Mouse (Mus musculus): ENCODE measurements around the gene AI182371.

The AI182371 gene

DNA sequence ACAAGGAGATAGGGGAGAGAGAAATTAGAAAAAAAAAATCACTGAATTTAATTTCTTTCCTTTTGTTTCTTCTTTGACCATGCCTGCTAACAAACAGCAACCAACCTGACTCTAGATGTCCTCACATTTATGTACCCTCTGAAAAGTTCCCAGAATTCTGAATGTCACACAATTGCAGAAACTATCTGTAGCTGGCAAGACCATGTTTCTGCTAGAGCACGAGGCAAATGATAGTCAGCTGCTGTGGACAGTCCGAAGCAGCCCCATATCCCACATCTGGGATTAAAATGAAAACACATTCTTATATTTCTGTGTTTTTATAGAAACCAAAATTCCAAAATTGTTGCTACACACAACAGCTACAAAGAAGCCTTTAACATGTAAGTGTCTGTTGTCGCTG, at the start of gene AI182371:
Gene AI182371, minus strand, starts transcription at position 101 of the 400 bp plus-strand sequence.
- DNase-seq (ENCODE audit: extremely low read depth, insufficient read length, low spot score) = no peak

DNA sequence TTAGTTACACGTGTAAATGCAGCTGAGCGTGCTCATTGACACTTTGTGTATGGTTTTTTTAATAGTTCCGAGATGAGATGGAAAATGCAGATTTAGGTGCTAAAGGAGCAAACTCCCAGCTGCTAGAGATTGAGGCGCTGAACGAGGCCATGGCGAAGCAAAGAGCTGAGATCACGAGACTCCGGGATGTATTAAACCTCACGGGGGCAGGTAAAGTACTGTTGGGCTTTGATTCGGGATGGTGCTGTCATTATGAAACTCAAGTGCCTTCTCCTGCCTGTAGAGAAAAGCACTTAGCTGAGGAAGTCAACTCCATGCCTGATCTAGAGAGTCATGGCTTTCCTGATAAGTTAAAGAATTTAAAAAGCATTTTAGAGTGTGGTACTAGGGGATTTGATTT, 47.5 kb upstream of the AI182371 start:
- DNase-seq (ENCODE audit: extremely low read depth, insufficient read length, low spot score) = no peak

DNA sequence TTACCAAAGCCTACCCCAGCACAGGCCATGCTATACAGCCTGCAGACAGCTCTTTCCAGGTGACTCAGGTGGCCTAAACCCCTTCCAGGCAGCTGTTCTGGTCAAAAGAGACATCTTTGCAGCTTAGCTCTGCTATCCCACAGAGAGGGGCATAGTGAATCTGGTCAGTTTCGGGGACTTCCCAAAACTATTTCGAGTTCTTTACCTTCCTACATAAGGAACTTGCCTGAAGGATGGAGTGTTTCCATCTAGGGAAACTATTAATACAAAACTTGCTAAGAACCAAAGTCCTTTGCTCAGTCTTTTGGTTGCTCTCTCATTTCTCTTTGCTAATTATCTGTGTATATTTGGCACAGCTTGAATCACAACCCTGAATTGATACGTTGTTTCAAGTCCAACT, 40.3 kb upstream of the AI182371 start:
- no peak for DNase-seq (ENCODE audit: extremely low read depth, insufficient read length, low spot score)

DNA sequence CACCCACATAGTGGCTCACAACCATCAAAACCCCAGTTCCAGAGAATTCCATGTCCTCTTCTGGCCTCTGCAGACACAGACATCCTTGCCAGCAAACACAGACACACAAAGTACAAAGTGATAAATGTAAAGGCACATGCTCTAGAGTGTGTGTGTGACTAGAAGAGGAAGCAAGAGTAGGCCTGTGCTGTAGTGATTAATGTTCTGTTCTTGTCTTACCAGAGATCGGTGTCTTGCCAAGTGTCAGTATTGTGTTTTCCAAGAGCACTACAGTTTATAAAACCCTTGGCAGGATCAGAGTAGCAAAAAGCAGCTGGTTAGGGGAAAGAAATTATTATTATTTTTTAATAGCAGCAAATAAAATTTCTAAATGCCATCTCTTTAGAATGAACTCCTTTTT, 37.2 kb upstream of the AI182371 start:
- no peak for DNase-seq (ENCODE audit: extremely low read depth, insufficient read length, low spot score)

DNA sequence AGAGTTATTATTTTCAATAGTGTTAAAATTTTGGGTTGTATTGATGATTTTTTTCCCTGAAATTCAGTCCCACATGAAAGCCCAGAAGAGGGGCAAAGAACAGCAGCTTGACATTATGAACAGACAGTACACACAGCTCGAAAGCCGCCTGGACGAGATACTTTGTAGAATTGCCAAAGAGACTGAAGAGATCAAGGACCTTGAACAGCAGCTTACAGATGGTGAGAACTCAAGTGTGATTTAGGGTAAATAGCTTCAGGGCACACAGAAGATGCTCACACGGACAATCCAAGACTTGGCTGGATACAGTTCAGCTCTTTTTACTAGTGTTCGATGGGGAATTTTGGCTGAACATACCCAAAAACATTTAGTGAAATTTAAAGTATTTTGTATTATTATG, 32.5 kb upstream of the AI182371 start:
- DNase-seq (ENCODE audit: extremely low read depth, insufficient read length, low spot score) = no peak

DNA sequence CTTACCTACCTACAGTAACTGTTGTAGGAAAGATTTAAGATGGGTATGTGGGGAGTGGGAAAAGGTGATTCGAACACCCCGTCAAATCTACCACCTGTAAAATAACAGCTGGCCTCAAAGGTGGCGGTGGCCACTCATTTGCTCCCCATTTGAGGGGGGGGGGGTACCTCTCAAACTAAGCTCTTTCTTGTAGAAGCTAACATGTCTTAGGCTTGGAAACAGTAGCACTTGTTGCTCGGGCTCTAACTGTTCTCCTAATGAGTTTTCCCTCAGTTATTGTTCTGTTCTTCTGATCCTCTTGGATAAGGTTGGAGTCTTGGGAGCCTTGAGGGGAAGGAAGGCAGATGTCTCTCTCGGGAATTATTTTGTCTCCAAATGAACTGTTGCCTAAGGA, 31.3 kb upstream of the AI182371 start:
- DNase-seq (ENCODE audit: extremely low read depth, insufficient read length, low spot score) = peak; percentile 16

DNA sequence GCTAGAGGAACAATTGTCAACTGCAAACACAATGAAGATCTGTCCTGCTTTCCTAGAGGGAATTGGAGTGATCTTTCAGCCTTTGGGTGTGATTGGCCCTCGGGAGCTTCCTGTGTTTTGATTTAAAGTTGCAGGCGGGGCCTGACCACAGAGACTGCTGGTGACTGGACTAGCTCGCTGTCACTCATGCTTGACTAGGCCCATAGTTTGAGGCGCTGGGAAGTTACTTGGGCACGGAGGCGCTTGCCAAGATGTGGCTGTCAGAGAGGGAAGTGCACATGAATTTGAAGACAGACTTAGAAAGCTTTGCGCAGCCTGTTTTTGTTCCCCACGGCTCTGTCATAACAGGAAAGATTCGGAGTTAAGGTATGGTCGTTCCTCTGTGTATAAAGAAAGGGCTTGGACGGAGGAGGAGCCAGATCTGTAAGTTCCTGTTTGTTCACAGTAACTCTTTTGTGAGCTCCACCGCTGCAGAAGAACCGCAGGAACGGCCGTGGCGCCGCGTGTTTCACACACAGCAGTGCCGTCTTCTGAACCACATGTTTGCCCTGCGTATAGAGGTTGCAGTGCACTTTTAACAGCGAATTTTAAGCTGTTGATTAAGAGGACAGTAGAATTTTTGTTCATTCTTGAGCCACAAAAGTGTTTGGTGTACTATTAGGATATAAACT, 30.8 kb upstream of the AI182371 start:
- DNase-seq (ENCODE audit: extremely low read depth, insufficient read length, low spot score) = peak; percentile 84

DNA sequence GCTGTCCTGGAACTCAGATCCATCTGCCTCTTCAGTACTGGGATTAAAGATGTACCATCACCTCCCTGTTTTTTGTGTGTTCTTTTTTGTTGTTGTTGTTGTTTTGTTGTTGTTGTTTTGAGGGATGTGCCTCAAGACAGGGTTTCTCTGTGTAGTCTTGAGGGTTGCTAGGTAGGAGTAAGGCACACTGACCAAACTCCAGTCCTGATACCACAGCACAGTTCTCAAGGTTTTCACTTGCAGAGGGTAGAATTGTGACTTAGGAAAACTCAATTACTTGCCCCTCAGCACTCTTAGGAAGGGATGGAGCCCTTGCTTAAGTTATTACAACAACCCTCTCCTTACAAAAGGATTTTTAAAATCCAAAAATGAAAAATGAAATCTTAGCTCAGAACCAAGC, 30.1 kb upstream of the AI182371 start:
- DNase-seq (ENCODE audit: extremely low read depth, insufficient read length, low spot score) = no peak

DNA sequence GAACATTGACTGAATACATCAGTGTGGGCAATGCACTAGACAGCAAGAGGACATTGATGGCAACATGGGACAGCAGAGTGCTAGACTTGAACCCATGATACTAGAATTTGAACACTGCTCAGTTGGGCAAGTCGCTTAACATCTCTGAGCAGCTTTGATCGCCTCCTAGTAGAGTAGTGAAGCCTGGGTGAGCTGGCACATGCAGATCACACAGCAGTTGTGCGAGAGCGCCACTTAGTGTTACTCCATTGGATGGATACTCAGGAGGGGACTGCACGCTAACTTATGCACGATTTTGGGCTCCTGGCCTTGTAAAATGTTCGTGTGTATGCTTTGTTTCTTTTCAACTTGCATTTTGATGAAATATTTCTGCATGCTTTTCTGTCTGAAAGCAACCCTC, 23.4 kb upstream of the AI182371 start:
- DNase-seq (ENCODE audit: extremely low read depth, insufficient read length, low spot score) = no peak

DNA sequence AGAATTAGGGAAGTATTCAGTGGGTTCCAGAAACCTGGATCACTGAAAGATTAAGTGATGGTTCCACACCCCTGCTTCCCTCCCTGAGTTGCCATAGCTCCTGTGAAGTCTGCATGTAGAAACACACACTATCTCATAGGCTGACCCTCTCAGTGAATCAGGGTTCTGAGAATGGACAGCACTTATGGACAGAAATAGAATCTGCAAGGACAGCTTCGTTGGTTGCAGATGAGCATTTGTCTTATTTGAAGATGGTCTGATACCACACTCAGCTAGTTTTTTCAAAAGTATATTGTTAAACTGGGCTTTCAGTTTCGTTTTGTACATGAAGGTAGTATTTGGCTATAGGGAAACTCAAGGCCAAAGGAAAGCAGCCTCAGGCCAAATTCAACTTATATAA, 9.2 kb upstream of the AI182371 start:
- no peak for DNase-seq (ENCODE audit: extremely low read depth, insufficient read length, low spot score)

DNA sequence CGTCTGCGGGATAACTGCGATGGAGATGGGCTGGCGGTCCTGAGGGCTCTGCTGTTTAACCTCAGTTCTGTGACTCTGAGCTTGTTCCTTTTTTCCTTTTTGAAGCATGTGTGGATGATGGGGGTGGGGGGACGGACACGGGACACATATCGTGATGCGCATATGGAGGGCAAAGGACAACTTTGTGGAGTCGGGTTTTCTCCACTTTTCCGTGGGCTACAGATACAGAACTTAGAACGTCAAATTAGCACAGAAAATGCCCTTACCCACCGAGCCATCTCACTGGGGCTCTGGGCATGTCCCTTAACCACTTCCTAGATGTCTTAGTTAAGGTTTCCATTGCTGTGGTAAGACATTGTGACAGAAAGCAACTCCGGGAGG, 8.6 kb upstream of the AI182371 start:
- no peak for DNase-seq (ENCODE audit: extremely low read depth, insufficient read length, low spot score)

DNA sequence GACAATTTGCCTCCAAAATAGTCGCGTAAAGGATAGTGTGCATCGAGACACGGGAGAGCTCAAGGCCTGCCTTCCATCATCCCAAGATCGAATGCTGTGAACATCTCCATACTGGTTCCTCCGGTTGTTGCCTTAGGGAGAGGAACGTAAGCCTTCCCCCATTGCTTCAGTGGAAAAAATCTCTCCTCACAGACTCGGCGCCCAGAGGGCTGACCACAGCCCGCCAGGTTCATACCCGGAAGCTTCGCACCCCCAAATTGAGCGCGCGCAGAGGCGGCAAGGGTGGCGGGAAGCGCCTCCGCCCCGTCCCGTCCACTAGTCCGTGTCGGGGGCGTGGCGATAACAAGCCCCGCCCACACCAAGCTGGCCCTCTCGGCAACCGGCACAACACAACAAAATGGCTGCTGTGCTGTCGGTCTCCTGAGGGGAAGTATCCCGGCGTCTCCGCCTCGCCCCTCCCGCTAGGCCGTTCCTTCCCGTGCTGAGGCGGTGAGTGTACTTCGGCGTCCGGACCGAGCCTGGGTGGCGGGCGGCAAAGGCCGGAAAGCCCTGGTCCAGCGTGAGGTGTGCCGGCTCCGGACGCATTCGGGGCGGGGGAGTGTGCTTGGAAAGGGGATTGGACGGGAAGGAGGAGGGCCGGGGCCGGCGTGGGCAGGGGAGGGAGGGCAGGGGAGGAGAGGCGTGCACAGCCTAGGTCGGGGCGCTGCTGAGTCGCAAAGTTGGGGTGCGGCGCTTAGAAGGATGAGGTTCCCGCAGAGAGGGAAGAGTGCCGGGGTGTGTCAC, 8.0 kb upstream of the AI182371 start, which contains the start of gene Cntrl:
Gene Cntrl, plus strand, starts transcription at position 352 of the 783 bp plus-strand sequence.
- DNase-seq (ENCODE audit: extremely low read depth, insufficient read length, low spot score) = peak; percentile 93

DNA sequence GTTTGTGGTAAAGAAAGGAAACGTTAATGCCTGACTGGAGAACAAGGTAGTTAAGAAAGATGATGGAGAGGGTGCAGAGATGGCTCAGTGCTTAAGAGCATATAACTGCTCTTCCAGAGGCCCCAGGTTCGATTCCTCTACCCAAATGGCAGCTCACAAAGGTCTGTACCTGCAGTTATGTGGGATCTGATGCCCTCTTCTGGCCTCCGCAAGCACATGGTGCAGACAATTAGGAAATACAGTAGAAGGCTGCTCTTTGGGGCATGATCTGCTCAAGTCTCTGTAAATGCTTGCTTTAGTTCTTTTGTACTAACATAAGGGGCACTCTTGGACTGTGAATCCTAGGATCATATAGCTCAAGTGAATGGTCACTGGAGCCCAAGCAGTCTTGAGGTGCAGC, 7.4 kb upstream of the AI182371 start:
- DNase-seq (ENCODE audit: extremely low read depth, insufficient read length, low spot score) = no peak

DNA sequence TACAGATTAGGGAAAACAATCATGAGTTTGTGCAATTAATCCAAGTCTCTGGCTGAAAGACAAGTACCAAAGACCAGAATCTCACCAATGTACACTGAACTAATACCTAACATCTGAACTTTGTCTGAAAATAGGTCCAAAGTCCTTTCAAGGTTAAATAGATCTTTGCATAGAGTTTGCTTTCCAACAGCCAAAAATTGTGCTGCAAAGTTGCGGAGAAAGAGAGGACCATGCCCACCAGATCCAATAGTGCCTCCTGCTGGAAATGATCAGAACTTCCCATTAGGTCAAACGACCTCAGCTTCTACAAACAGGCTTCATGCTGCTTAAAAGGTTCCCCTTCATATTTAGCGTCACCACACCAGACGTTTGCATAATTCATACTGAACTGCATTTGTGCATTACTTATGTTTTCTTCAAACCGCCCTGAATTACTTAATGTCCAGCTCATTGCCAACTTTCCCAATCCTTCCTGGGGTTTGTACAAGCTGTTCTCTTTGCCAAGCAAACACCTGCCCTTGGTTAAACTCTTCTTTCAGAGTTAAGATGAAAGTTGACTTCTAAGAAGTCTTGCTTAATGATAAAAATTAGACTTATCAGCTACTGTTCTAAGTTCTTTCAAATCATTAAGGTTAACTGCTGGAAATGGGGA, 6.8 kb upstream of the AI182371 start:
- DNase-seq (ENCODE audit: extremely low read depth, insufficient read length, low spot score) = no peak

DNA sequence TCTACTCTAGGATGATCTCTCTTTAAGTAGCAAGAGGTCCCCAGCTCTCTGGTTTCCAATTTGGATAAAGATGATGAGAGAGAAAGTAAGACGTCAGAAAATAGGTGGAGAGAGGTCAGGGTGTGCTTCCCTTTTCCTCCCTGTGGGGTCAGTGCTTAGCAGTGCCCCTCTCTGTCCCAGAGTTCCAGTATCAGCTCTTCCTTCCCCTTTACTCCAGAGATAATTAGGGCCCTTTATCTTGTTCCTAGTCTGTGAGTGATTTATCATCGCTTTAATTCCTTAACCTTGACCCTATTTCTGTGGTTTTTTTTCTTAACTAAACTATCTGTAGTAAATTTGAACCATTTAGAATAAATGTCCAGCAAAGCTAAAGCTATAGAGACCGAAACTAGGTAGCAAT, 3.5 kb upstream of the AI182371 start:
- DNase-seq (ENCODE audit: extremely low read depth, insufficient read length, low spot score) = no peak

DNA sequence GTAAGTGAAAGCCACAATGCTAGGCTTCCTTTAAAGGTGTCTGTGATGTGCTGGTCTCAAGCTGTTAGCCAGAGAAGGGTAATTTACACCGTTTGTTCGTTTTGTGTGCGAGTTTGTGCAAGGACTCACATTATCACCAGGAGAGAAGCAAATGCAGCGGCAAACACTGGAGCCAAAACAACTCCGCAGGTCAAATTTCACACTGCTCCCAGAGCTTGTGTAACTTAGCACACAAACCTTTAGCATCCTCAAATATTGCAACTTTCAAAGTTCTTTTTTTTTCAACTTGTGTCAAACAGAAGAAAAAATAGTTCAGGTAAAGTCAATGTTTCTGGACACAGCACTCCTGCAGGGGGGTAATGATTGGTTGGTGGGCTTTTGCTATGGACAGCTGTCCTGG, 2.2 kb upstream of the AI182371 start:
- DNase-seq (ENCODE audit: extremely low read depth, insufficient read length, low spot score) = no peak

DNA sequence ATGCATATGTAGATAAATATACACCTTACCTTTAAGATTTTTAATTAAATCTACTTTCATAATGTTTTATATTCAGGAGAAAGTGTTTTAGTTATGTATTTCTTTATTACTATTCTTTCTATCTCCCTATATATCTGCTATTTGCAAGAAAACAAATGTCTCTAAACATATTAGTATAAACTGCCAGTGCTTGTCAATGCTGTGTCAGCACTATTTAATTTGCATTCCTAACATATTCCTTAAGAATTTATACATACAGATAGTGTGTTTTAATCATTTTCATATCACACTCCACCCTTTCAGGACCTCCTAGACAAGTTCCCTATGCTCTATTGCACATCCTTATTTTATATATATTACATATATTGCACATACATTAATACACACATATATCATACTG, 1.4 kb upstream of the AI182371 start:
- DNase-seq (ENCODE audit: extremely low read depth, insufficient read length, low spot score) = no peak

DNA sequence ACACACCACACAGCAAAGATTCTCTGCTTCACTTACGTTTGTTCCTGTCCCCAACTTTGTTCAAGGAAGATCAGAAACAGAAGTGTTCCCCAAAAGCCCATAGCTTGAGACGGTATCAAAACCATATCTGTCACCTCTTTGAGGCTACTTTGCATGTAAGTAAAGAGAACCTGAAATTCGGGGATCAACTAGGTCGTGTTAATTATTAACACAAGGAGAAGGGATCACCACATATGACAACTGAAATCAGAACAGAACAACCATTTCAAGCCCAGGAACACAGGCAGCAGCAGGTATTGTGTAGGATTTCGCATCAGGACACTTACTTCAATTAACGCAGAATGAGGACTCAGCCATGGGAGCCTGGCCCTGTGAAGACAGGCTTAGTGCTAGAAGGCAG, 814 bp downstream of the AI182371 start:
- no peak for DNase-seq (ENCODE audit: extremely low read depth, insufficient read length, low spot score)

DNA sequence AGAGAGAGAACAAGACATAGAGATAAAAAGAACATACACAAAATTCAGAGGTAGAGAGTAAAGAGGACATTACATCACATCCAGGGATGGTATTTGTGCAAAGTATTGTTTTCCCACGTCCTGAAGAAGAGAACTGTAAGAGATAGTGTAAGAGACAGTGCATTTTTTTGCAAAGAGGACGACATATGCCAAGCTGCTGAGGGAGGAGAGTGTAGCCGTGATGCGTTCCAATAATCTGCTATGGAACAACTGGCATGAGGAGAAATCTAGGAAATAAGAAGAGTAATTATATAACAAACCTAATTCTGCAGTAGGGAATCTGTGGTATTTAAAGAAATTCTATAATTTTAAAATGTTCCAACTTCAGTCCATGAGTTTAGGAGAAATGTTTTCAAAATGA, 13.9 kb downstream of the AI182371 start:
- no peak for DNase-seq (ENCODE audit: extremely low read depth, insufficient read length, low spot score)

DNA sequence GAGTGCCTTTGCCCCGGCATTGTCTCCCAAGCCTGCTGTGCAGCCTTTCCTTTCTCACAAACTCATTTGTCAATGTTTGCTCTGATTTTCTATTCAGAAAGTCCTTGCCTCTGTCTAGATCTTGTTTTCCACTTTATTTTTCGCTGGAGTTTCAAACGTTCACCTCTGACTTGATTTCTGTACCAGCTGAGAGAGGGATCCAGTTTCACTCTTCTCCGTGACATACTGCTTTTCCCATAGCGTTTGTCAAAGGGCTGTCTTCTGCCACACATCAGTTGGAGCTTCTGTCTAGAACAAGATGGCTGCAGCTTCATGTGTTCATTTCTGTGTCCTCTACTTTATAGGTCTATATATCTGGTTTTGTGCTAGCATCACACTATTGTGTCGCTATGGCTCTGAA, 22.2 kb downstream of the AI182371 start:
- no peak for DNase-seq (ENCODE audit: extremely low read depth, insufficient read length, low spot score)

DNA sequence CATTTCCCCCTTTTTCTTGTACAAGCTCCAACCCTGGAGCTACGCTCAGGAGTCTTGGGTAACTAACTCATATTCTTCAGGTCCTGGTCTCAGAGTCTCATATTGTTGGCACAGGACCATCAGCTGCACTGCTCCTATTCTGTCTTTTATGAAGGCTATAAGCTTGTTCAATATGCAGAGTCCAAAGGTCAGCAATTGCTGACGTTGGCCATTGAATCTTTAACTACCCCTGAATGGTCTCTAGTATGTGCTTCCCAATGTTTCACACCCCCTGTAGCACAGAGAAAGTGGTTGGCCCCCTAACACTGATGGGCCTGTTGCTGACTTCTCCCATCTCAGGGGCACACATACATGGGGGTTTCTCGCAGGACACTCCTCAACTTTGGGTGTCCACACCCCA, 27.0 kb downstream of the AI182371 start:
- DNase-seq (ENCODE audit: extremely low read depth, insufficient read length, low spot score) = no peak

DNA sequence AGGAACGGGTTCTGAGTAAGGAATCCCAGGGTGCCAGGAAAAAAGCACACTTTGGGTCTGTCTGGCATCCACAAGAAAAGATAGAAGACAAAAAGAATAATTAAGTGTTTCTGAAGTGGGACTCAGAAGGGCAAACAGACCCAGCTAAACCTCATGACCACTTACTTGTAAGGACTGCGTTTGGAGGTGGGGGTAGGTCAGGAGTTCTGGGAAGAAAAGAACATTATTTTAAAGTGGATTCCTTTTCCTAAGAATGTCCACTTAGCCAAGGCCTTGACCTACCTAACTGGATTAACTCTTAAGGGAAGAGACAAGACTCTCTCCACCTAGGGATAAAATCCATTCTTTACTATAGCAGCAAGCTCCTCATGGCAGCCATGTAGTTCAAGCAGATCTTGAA, 28.8 kb downstream of the AI182371 start:
- DNase-seq (ENCODE audit: extremely low read depth, insufficient read length, low spot score) = no peak

Measured in 3134 (cell line).